Mouse (Mus musculus): Measurements from ENCODE around the gene Oasl1. TPM values are rescaled to one million over a fixed set of nuclear protein-coding genes. Genes with fewer than 3 reads are reported as not detected.
"Not testable (repeated sequence)": the region's sequence is repeated elsewhere in the genome, so short reads cannot be mapped to it uniquely, and the experiment has no call there.

Oasl1 gene
- 0.20 TPM in 1 of 2 replicates, not detected in the other for polyA plus RNA-seq (2014; fragmentation: Nextera tagmentation; extraction: Ambion mirVana)

GRCm38 (mm10) chr5:114922998-114923473 is at the start of gene Oasl1:
Oasl1 (plus strand) TSS chr5:114923240.
- Histone ChIP-seq H3K4me1 (ENCODE audit: control insufficient read depth, insufficient read depth, low read length) (no peaks in the 10 kb centered on the region), H3K27me3 (ENCODE audit: control insufficient read depth, insufficient read depth, low read length) (no peaks in the 10 kb centered on the region), H3K36me3 (ENCODE audit: control insufficient read depth, insufficient read depth, low read length) (no peaks in the 10 kb centered on the region), H3K27ac (ENCODE audit: low read depth, low read length) (no peak within 1 kb of the TSS), H3K9ac (ENCODE audit: low read length) (no peak within 1 kb of the TSS), H3K4me2 (ENCODE audit: low read depth) (no peak within 1 kb of the TSS), H3K4me3 (ENCODE audit: low read depth, low read length) (no peak within 1 kb of the TSS), H3K9me3 (ENCODE audit: control insufficient read depth, low read length) (no peaks in the 10 kb centered on the region)
- ATAC-seq (ENCODE audit: insufficient read depth, low FRiP score, low TSS enrichment) (no peak), DNase-seq (ENCODE audit: low spot score) (no peak)
- 59% methylated on average over 15 of the region's 15 CpGs for WGBS

GRCm38 (mm10) chr5:114875858-114876257 is 47.2 kb upstream of the Oasl1 start:
- Histone ChIP-seq H3K9me3 (ENCODE audit: control insufficient read depth, low read length) (no peaks in the 10 kb centered on the region), H3K4me2 (ENCODE audit: low read depth) (no peak overlapping the region), H3K4me3 (ENCODE audit: low read depth, low read length) (no peak overlapping the region), H3K27me3 (ENCODE audit: control insufficient read depth, insufficient read depth, low read length) (no peaks in the 10 kb centered on the region), H3K9ac (ENCODE audit: low read length) (no peak overlapping the region), H3K27ac (ENCODE audit: low read depth, low read length) (no peak overlapping the region), H3K36me3 (ENCODE audit: control insufficient read depth, insufficient read depth, low read length) (no peaks in the 10 kb centered on the region), H3K4me1 (ENCODE audit: control insufficient read depth, insufficient read depth, low read length) (peaks cover 6% of the 10 kb centered on the region; the same call in 1 of the 2 replicates)
- DNase-seq (ENCODE audit: low spot score): no peak
- no peak for ATAC-seq (ENCODE audit: insufficient read depth, low FRiP score, low TSS enrichment)
- WGBS: 70% methylated on average over 6 of the region's 6 CpGs

GRCm38 (mm10) chr5:114876331-114876730 is 46.7 kb upstream of the Oasl1 start:
- no peak overlapping the region for H3K27ac ChIP-seq (ENCODE audit: low read depth, low read length)
- H3K36me3 ChIP-seq (ENCODE audit: control insufficient read depth, insufficient read depth, low read length): no peaks in the 10 kb centered on the region
- H3K4me2 ChIP-seq (ENCODE audit: low read depth): no peak overlapping the region
- ATAC-seq (ENCODE audit: insufficient read depth, low FRiP score, low TSS enrichment): no peak
- H3K4me3 ChIP-seq (ENCODE audit: low read depth, low read length): no peak overlapping the region
- WGBS: 40% methylated on average over 6 of the region's 6 CpGs
- H3K9me3 ChIP-seq (ENCODE audit: control insufficient read depth, low read length): no peaks in the 10 kb centered on the region
- peaks cover 6% of the 10 kb centered on the region; the same call in 1 of the 2 replicates for H3K4me1 ChIP-seq (ENCODE audit: control insufficient read depth, insufficient read depth, low read length)
- DNase-seq (ENCODE audit: low spot score): no peak
- no peak overlapping the region for H3K9ac ChIP-seq (ENCODE audit: low read length)
- H3K27me3 ChIP-seq (ENCODE audit: control insufficient read depth, insufficient read depth, low read length): no peaks in the 10 kb centered on the region

GRCm38 (mm10) chr5:114877487-114877886 is 45.6 kb upstream of the Oasl1 start:
- Histone ChIP-seq H3K27ac (ENCODE audit: low read depth, low read length) (no peak overlapping the region), H3K4me3 (ENCODE audit: low read depth, low read length) (no peak overlapping the region), H3K36me3 (ENCODE audit: control insufficient read depth, insufficient read depth, low read length) (no peaks in the 10 kb centered on the region), H3K9me3 (ENCODE audit: control insufficient read depth, low read length) (no peaks in the 10 kb centered on the region), H3K4me2 (ENCODE audit: low read depth) (no peak overlapping the region), H3K27me3 (ENCODE audit: control insufficient read depth, insufficient read depth, low read length) (no peaks in the 10 kb centered on the region), H3K9ac (ENCODE audit: low read length) (no peak overlapping the region), H3K4me1 (ENCODE audit: control insufficient read depth, insufficient read depth, low read length) (peaks cover 6% of the 10 kb centered on the region; the same call in 1 of the 2 replicates)
- DNase-seq (ENCODE audit: low spot score) (no peak), ATAC-seq (ENCODE audit: insufficient read depth, low FRiP score, low TSS enrichment) (no peak)
- WGBS: 63% methylated on average over 7 of the region's 7 CpGs

- no peaks in the 10 kb centered on the region for H3K9me3 ChIP-seq (ENCODE audit: control insufficient read depth, low read length)
- H3K36me3 ChIP-seq (ENCODE audit: control insufficient read depth, insufficient read depth, low read length): no peaks in the 10 kb centered on the region
- no peaks in the 10 kb centered on the region for H3K27me3 ChIP-seq (ENCODE audit: control insufficient read depth, insufficient read depth, low read length)
- no peak overlapping the region for H3K4me2 ChIP-seq (ENCODE audit: low read depth)
- 69% methylated on average over 13 of the region's 13 CpGs for WGBS
- peaks cover 6% of the 10 kb centered on the region; the same call in 1 of the 2 replicates for H3K4me1 ChIP-seq (ENCODE audit: control insufficient read depth, insufficient read depth, low read length)
- no peak overlapping the region for H3K4me3 ChIP-seq (ENCODE audit: low read depth, low read length)
- no peak overlapping the region for H3K27ac ChIP-seq (ENCODE audit: low read depth, low read length)
- no peak for ATAC-seq (ENCODE audit: insufficient read depth, low FRiP score, low TSS enrichment)
- H3K9ac ChIP-seq (ENCODE audit: low read length): no peak overlapping the region
- DNase-seq (ENCODE audit: low spot score): no peak
Measured at GRCm38 (mm10) chr5:114879399-114879798, 43.6 kb upstream of the Oasl1 start.

- H3K9ac ChIP-seq (ENCODE audit: low read length); H3K27me3 ChIP-seq (ENCODE audit: control insufficient read depth, insufficient read depth, low read length); H3K27ac ChIP-seq (ENCODE audit: low read depth, low read length); H3K36me3 ChIP-seq (ENCODE audit: control insufficient read depth, insufficient read depth, low read length); ATAC-seq (ENCODE audit: insufficient read depth, low FRiP score, low TSS enrichment); DNase-seq (ENCODE audit: low spot score); H3K4me3 ChIP-seq (ENCODE audit: low read depth, low read length); H3K4me2 ChIP-seq (ENCODE audit: low read depth); H3K9me3 ChIP-seq (ENCODE audit: control insufficient read depth, low read length); H3K4me1 ChIP-seq (ENCODE audit: control insufficient read depth, insufficient read depth, low read length): not testable (repeated sequence)
- WGBS: 87% methylated on average over 6 of the region's 7 CpGs
Measured at GRCm38 (mm10) chr5:114882319-114882718, 40.7 kb upstream of the Oasl1 start.

GRCm38 (mm10) chr5:114883022-114883421 is 40.0 kb upstream of the Oasl1 start:
- DNase-seq (ENCODE audit: low spot score) (no peak), ATAC-seq (ENCODE audit: insufficient read depth, low FRiP score, low TSS enrichment) (no peak)
- H3K36me3 ChIP-seq (ENCODE audit: control insufficient read depth, insufficient read depth, low read length): no peaks in the 10 kb centered on the region
- no peak overlapping the region for H3K4me2 ChIP-seq (ENCODE audit: low read depth)
- H3K4me1 ChIP-seq (ENCODE audit: control insufficient read depth, insufficient read depth, low read length): no peaks in the 10 kb centered on the region
- no peak overlapping the region for H3K9ac ChIP-seq (ENCODE audit: low read length)
- 87% methylated on average over 11 of the region's 11 CpGs for WGBS
- H3K27me3 ChIP-seq (ENCODE audit: control insufficient read depth, insufficient read depth, low read length): no peaks in the 10 kb centered on the region
- no peaks in the 10 kb centered on the region for H3K9me3 ChIP-seq (ENCODE audit: control insufficient read depth, low read length)
- no peak overlapping the region for H3K27ac ChIP-seq (ENCODE audit: low read depth, low read length)
- H3K4me3 ChIP-seq (ENCODE audit: low read depth, low read length): no peak overlapping the region

GRCm38 (mm10) chr5:114886801-114887200 is 36.2 kb upstream of the Oasl1 start:
- Histone ChIP-seq H3K27ac (ENCODE audit: low read depth, low read length) (no peak overlapping the region), H3K4me1 (ENCODE audit: control insufficient read depth, insufficient read depth, low read length) (no peaks in the 10 kb centered on the region), H3K27me3 (ENCODE audit: control insufficient read depth, insufficient read depth, low read length) (no peaks in the 10 kb centered on the region), H3K4me3 (ENCODE audit: low read depth, low read length) (no peak overlapping the region), H3K9ac (ENCODE audit: low read length) (no peak overlapping the region), H3K9me3 (ENCODE audit: control insufficient read depth, low read length) (no peaks in the 10 kb centered on the region), H3K36me3 (ENCODE audit: control insufficient read depth, insufficient read depth, low read length) (no peaks in the 10 kb centered on the region), H3K4me2 (ENCODE audit: low read depth) (no peak overlapping the region)
- ATAC-seq (ENCODE audit: insufficient read depth, low FRiP score, low TSS enrichment) (no peak), DNase-seq (ENCODE audit: low spot score) (no peak)
- 92% methylated on average over 6 of the region's 6 CpGs for WGBS

- WGBS: 93% methylated on average over 2 of the region's 2 CpGs
- no peak overlapping the region for H3K4me2 ChIP-seq (ENCODE audit: low read depth)
- no peak overlapping the region for H3K9ac ChIP-seq (ENCODE audit: low read length)
- H3K27ac ChIP-seq (ENCODE audit: low read depth, low read length): no peak overlapping the region
- H3K9me3 ChIP-seq (ENCODE audit: control insufficient read depth, low read length): no peaks in the 10 kb centered on the region
- H3K27me3 ChIP-seq (ENCODE audit: control insufficient read depth, insufficient read depth, low read length): no peaks in the 10 kb centered on the region
- DNase-seq (ENCODE audit: low spot score) (no peak), ATAC-seq (ENCODE audit: insufficient read depth, low FRiP score, low TSS enrichment) (no peak)
- no peaks in the 10 kb centered on the region for H3K36me3 ChIP-seq (ENCODE audit: control insufficient read depth, insufficient read depth, low read length)
- H3K4me1 ChIP-seq (ENCODE audit: control insufficient read depth, insufficient read depth, low read length): no peaks in the 10 kb centered on the region
- H3K4me3 ChIP-seq (ENCODE audit: low read depth, low read length): no peak overlapping the region
Measured at GRCm38 (mm10) chr5:114888995-114889394, 34.0 kb upstream of the Oasl1 start.

Measured in neural tube, embryonic 11.5 days (tissue).